Mouse (Mus musculus): Measurements from ENCODE around the gene Nat8f1. TPM values are rescaled to one million over a fixed set of nuclear protein-coding genes. Genes with fewer than 3 reads are reported as not detected.
"Not testable (repeated sequence)": the region's sequence is repeated elsewhere in the genome, so short reads cannot be mapped to it uniquely, and the experiment has no call there.

Gene Nat8f1
- polyA plus RNA-seq, 1 experiment from 2014 or later: 3.6 TPM

DNA sequence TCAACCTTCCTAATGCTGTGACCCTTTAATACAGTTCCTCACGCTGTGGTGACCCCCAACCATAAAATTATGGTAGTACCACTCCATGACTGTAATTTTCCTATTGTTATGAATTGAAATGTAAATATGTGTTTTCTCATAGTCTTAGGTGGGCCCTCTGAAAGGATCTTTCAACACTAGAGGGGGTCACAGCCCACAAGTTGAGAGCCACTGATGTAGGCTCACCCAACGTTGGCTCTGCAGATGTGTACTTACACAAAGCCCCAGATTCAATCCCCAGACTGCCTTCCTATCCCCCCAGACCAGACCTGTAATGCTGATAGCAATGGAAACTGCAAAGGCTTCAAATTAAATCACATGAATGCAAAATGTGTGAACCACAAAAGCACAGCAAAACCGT, 20.2 kb upstream of the Nat8f1 start:
- no peak overlapping the region for H3K27ac ChIP-seq (ENCODE audit: low read depth, low read length)
- H3K9ac ChIP-seq (ENCODE audit: low read depth, low read length): no peak overlapping the region
- no peaks in the 10 kb centered on the region for H3K9me3 ChIP-seq (replicated peaks; ENCODE audit: control insufficient read depth, low read length)
- WGBS (ENCODE audit: insufficient replicate concordance): 65% methylated on average over 3 of the region's 3 CpGs
- no peaks in the 10 kb centered on the region for H3K27me3 ChIP-seq (ENCODE audit: control insufficient read depth, insufficient read depth, low read length)
- H3K4me3 ChIP-seq (ENCODE audit: low read depth, low read length): no peak overlapping the region
- no peaks in the 10 kb centered on the region for H3K4me1 ChIP-seq (ENCODE audit: control insufficient read depth, insufficient read depth, low read length)
- no peak overlapping the region for H3K4me2 ChIP-seq
- no peak for ATAC-seq (replicated peaks; ENCODE audit: insufficient number of reproducible peaks, low FRiP score, low TSS enrichment)
- no peaks in the 10 kb centered on the region for H3K36me3 ChIP-seq (ENCODE audit: control insufficient read depth, insufficient read depth, low read length)

DNA sequence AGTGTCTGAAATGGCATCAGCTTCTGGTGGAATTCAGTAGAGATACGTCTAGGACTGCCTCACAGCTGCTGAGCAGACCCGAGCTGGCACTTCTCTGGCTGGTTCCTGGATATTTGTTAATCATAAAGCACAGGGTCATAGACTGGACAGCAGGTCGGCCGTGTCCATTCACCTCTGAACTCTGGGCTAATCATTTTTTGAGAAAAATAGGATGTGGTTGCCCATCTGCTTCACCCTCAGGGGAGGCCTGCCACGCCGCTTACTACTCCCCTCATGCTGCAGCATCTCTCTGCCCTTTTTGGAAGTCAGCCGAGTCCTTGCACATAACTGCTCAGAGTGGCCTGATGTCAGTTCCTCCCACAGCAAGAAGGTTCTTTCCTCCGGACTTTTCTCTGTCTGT, 18.6 kb upstream of the Nat8f1 start:
- WGBS (ENCODE audit: insufficient replicate concordance): 73% methylated on average over 8 of the region's 8 CpGs
- Histone ChIP-seq H3K36me3 (ENCODE audit: control insufficient read depth, insufficient read depth, low read length) (peaks cover 6% of the 10 kb centered on the region; the same call in 1 of the 2 replicates), H3K27ac (ENCODE audit: low read depth, low read length) (no peak overlapping the region), H3K9ac (ENCODE audit: low read depth, low read length) (no peak overlapping the region), H3K4me2 (no peak overlapping the region), H3K4me1 (ENCODE audit: control insufficient read depth, insufficient read depth, low read length) (no peaks in the 10 kb centered on the region), H3K27me3 (ENCODE audit: control insufficient read depth, insufficient read depth, low read length) (no peaks in the 10 kb centered on the region), H3K4me3 (ENCODE audit: low read depth, low read length) (no peak overlapping the region), H3K9me3 (replicated peaks; ENCODE audit: control insufficient read depth, low read length) (no peaks in the 10 kb centered on the region)
- no peak for ATAC-seq (replicated peaks; ENCODE audit: insufficient number of reproducible peaks, low FRiP score, low TSS enrichment)

DNA sequence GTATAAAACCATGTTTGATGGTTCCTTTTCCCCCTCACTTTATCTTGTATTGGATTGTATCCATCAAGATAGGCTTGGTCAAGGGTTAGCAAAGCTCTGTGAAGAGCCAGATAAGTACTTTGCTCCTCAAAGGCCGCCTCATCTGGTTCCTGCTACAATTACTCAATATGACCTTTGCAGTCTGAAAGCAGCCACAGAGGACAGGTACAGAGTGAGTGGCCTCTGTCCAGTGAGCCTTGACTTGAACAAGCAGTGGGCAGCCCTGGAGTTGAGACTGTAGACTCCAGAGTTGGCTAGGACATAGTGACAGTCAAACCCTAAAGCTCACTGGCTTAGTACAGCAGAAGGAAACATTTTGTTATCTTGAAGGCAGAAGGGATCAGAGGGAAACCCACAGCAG, 13.8 kb upstream of the Nat8f1 start:
- no peak overlapping the region for H3K4me2 ChIP-seq
- H3K27me3 ChIP-seq (ENCODE audit: control insufficient read depth, insufficient read depth, low read length): no peaks in the 10 kb centered on the region
- no peak for ATAC-seq (replicated peaks; ENCODE audit: insufficient number of reproducible peaks, low FRiP score, low TSS enrichment)
- no peak overlapping the region for H3K9ac ChIP-seq (ENCODE audit: low read depth, low read length)
- H3K27ac ChIP-seq (ENCODE audit: low read depth, low read length): no peak overlapping the region
- no peaks in the 10 kb centered on the region for H3K9me3 ChIP-seq (replicated peaks; ENCODE audit: control insufficient read depth, low read length)
- no peaks in the 10 kb centered on the region for H3K4me1 ChIP-seq (ENCODE audit: control insufficient read depth, insufficient read depth, low read length)
- H3K4me3 ChIP-seq (ENCODE audit: low read depth, low read length): no peak overlapping the region
- 68% methylated on average over 1 of the region's 1 CpGs for WGBS (ENCODE audit: insufficient replicate concordance)
- H3K36me3 ChIP-seq (ENCODE audit: control insufficient read depth, insufficient read depth, low read length): peaks cover 32% of the 10 kb centered on the region

DNA sequence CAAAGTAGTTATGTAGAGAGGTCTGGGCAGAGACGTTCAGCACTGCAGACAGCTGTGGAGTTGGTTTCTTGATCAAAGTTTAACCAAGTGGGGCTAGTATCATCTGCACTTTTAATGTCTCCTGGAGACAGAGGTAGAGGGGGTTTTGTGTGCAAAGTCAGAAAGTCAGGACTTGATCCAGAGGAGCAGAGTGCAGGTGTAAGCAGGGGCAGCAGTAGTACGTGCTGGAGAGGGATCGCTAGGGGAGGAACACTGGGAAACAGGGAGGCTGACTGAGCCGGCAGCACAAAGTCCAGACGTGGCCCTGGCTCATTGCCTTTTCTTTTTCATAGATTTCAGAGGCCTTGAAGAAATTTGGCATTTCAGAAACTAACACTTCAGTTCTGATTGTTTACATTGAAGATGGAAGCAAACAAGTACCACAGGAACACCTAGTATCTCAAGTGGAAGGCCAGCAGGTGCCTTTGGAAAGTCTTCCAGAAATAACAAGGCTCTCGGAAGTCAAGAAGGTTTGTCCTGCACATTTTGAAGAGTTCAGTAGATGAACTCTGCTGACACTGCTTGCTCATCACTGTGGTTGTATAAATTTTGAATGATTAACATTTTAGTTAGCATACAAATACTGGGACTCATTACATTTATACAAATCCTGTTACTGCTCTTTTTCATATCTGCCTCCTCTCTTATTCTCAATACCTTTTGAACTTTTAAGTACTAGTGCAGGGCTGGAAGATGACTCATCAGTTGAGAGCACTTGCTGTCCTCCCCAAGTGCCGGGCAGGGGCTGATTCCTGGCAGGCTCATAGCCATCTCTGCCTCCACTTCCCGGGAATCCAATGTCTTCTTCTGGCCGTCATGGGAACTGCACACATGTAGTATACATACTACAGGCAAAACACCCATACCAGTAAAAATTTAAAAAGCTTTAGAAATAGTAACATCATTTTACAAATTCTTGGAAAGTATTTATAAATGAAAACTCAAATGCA, 12.3 kb upstream of the Nat8f1 start:
- Histone ChIP-seq H3K9ac (ENCODE audit: low read depth, low read length) (no peak overlapping the region), H3K4me3 (ENCODE audit: low read depth, low read length) (no peak overlapping the region), H3K36me3 (ENCODE audit: control insufficient read depth, insufficient read depth, low read length) (peaks cover 32% of the 10 kb centered on the region), H3K9me3 (replicated peaks; ENCODE audit: control insufficient read depth, low read length) (no peaks in the 10 kb centered on the region), H3K27me3 (ENCODE audit: control insufficient read depth, insufficient read depth, low read length) (no peaks in the 10 kb centered on the region), H3K27ac (ENCODE audit: low read depth, low read length) (no peak overlapping the region), H3K4me2 (no peak overlapping the region), H3K4me1 (ENCODE audit: control insufficient read depth, insufficient read depth, low read length) (no peaks in the 10 kb centered on the region)
- WGBS (ENCODE audit: insufficient replicate concordance): 87% methylated on average over 9 of the region's 9 CpGs
- ATAC-seq (replicated peaks; ENCODE audit: insufficient number of reproducible peaks, low FRiP score, low TSS enrichment): no peak

DNA sequence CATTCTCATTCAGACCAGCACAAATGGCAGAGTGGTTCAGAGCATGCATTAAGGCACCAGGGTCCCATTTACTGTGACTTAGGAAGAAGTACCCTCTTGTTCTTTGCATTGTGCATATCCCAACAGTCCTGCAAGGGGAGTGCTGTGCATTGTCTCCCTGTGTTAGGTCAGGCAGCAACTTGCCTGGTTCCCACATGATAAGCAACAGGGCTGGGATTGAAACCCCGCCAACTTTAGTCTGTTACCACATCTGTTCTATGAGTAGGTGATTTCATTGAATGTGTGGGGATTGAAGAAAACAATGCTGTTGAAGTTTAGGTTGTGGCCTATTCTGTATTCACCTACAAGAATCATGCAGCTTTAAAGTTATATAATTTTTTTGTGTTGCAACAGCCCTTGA, 11.2 kb upstream of the Nat8f1 start:
- H3K4me3 ChIP-seq (ENCODE audit: low read depth, low read length): no peak overlapping the region
- H3K9me3 ChIP-seq (replicated peaks; ENCODE audit: control insufficient read depth, low read length): no peaks in the 10 kb centered on the region
- no peak for ATAC-seq (replicated peaks; ENCODE audit: insufficient number of reproducible peaks, low FRiP score, low TSS enrichment)
- no peaks in the 10 kb centered on the region for H3K27me3 ChIP-seq (ENCODE audit: control insufficient read depth, insufficient read depth, low read length)
- H3K27ac ChIP-seq (ENCODE audit: low read depth, low read length): no peak overlapping the region
- no peak overlapping the region for H3K9ac ChIP-seq (ENCODE audit: low read depth, low read length)
- H3K36me3 ChIP-seq (ENCODE audit: control insufficient read depth, insufficient read depth, low read length): peaks cover 33% of the 10 kb centered on the region
- no peak overlapping the region for H3K4me2 ChIP-seq
- 76% methylated on average over 1 of the region's 1 CpGs for WGBS (ENCODE audit: insufficient replicate concordance)
- no peaks in the 10 kb centered on the region for H3K4me1 ChIP-seq (ENCODE audit: control insufficient read depth, insufficient read depth, low read length)

DNA sequence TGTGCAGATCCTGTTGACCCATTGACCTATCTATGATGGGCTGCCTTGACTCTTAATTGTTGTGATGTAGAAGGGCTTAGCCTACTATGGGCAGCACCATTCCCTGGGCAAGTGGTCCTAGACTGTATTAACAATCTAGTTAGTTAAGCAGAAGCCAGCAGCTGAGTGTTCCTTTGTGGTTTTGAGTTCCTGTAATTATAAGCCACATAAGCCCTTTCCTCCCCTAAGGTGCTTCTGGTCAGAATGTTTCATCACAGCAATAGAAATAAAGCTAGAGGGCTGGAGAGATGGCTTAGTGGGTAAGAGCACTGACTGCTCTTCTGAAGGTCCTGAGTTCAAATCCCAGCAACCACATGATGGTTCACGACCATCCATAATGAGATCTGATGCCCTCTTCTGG, 8.2 kb upstream of the Nat8f1 start:
- WGBS (ENCODE audit: insufficient replicate concordance): 88% methylated on average over 1 of the region's 1 CpGs
- no peak for ATAC-seq (replicated peaks; ENCODE audit: insufficient number of reproducible peaks, low FRiP score, low TSS enrichment)
- peaks cover 30% of the 10 kb centered on the region for H3K36me3 ChIP-seq (ENCODE audit: control insufficient read depth, insufficient read depth, low read length)

DNA sequence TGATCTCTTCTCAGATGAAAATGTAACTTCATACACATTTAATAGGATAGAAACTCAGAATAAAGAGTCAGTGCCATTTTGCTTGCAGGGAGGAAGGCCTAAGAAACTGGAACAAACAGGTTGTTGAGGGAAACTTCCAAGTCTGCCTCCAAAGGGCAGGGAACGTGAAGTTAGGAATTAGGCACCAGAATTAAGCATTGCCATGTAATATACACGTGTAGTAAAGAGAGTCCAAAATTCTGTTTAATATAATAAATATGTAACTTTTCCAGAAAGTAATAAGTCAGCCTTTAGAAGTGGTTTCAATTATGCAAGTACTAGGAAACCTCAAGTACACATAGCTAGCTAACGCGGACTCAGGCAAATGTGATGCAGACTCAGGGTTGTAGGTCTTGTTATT, 3.9 kb upstream of the Nat8f1 start:
- 93% methylated on average over 4 of the region's 4 CpGs for WGBS (ENCODE audit: insufficient replicate concordance)
- no peak for ATAC-seq (replicated peaks; ENCODE audit: insufficient number of reproducible peaks, low FRiP score, low TSS enrichment)
- no peak overlapping the region for H3K4me2 ChIP-seq
- peaks cover 7% of the 10 kb centered on the region for H3K4me1 ChIP-seq (ENCODE audit: control insufficient read depth, insufficient read depth, low read length)
- H3K27me3 ChIP-seq (ENCODE audit: control insufficient read depth, insufficient read depth, low read length): no peaks in the 10 kb centered on the region
- H3K9ac ChIP-seq (ENCODE audit: low read depth, low read length): no peak overlapping the region
- peaks cover 5% of the 10 kb centered on the region; the same call in 1 of the 2 replicates for H3K36me3 ChIP-seq (ENCODE audit: control insufficient read depth, insufficient read depth, low read length)
- no peaks in the 10 kb centered on the region for H3K9me3 ChIP-seq (replicated peaks; ENCODE audit: control insufficient read depth, low read length)
- no peak overlapping the region for H3K4me3 ChIP-seq (ENCODE audit: low read depth, low read length)
- no peak overlapping the region for H3K27ac ChIP-seq (ENCODE audit: low read depth, low read length)

More for the DNA sequence above, 8.2 kb upstream of the Nat8f1 start:
- H3K9me3 ChIP-seq (replicated peaks; ENCODE audit: control insufficient read depth, low read length): no peaks in the 10 kb centered on the region
- H3K4me2 ChIP-seq: no peak overlapping the region
- H3K9ac ChIP-seq (ENCODE audit: low read depth, low read length): no peak overlapping the region
- no peaks in the 10 kb centered on the region for H3K4me1 ChIP-seq (ENCODE audit: control insufficient read depth, insufficient read depth, low read length)
- H3K27ac ChIP-seq (ENCODE audit: low read depth, low read length): no peak overlapping the region
- no peaks in the 10 kb centered on the region for H3K27me3 ChIP-seq (ENCODE audit: control insufficient read depth, insufficient read depth, low read length)
- no peak overlapping the region for H3K4me3 ChIP-seq (ENCODE audit: low read depth, low read length)

DNA sequence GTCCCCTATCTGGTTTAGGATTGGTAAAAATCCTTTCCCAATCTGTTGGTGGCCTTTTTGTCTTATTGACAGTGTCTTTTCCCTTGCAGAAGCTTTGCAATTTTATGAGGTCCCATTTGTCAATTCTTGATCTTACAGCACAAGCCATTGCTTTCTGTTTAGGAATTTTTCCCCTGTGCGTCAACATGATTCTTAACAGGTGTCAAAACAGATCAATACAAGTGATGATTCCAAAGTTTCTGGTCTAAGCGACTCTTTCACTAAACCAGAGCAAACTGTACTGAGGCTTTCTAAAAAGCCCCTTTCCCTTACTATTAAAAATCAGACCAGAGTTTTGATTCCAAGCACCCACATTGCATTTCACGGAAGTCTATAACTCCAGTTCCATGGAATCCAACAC, 2.9 kb upstream of the Nat8f1 start:
- not testable (repeated sequence) for H3K4me3 ChIP-seq (ENCODE audit: low read depth, low read length); H3K9ac ChIP-seq (ENCODE audit: low read depth, low read length); H3K27ac ChIP-seq (ENCODE audit: low read depth, low read length); H3K36me3 ChIP-seq (ENCODE audit: control insufficient read depth, insufficient read depth, low read length); H3K9me3 ChIP-seq (replicated peaks; ENCODE audit: control insufficient read depth, low read length); ATAC-seq (replicated peaks; ENCODE audit: insufficient number of reproducible peaks, low FRiP score, low TSS enrichment); H3K4me1 ChIP-seq (ENCODE audit: control insufficient read depth, insufficient read depth, low read length); H3K27me3 ChIP-seq (ENCODE audit: control insufficient read depth, insufficient read depth, low read length); H3K4me2 ChIP-seq
- 93% methylated on average over 3 of the region's 3 CpGs for WGBS (ENCODE audit: insufficient replicate concordance)

DNA sequence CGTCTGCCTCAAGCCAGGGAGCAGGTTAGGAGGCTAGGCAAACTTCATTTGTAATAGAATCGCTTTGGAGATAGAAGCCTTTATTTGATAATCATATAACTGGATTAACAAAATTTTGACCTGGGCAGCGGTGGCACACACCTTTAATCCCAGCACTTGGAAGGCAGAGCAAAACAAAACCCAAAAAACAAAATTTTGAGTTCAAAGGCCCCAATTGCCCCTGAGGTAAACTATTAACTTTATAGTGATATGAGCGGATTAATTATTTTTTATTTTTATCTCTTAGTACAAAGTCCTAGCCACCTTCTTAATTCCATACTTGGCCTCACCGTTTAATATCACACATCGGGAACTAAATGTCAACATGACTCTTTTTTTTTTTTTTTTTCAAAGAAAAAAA, 1.1 kb upstream of the Nat8f1 start:
- Histone ChIP-seq H3K4me3 (ENCODE audit: low read depth, low read length) (peak overlapping the region; percentile 71), H3K9me3 (replicated peaks; ENCODE audit: control insufficient read depth, low read length) (no peaks in the 10 kb centered on the region), H3K9ac (ENCODE audit: low read depth, low read length) (peak overlapping the region; percentile 89), H3K4me2 (peak overlapping the region; percentile 83), H3K27me3 (ENCODE audit: control insufficient read depth, insufficient read depth, low read length) (no peaks in the 10 kb centered on the region), H3K4me1 (ENCODE audit: control insufficient read depth, insufficient read depth, low read length) (peaks cover 7% of the 10 kb centered on the region), H3K36me3 (ENCODE audit: control insufficient read depth, insufficient read depth, low read length) (0 out of 2 replicates have a peak, but pooled peaks cover 2% of the 10 kb centered on the region), H3K27ac (ENCODE audit: low read depth, low read length) (peak overlapping the region; percentile 79)
- ATAC-seq (replicated peaks; ENCODE audit: insufficient number of reproducible peaks, low FRiP score, low TSS enrichment): no peak
- 79% methylated on average over 6 of the region's 6 CpGs for WGBS (ENCODE audit: insufficient replicate concordance)

Measured in heart, embryonic 11.5 days (tissue).